Mouse (Mus musculus): Measurements from ENCODE around the gene Anxa10. TPM values are rescaled to one million over a fixed set of nuclear protein-coding genes. Genes with fewer than 3 reads are reported as not detected.

Anxa10 gene
- 0.08 TPM in 1 of 2 replicates, not detected in the other for polyA plus RNA-seq (2021; fragmentation: Nextera tagmentation)
- long read RNA-seq, experiment 1, result 0 reads
- long read RNA-seq, experiment 2, result 0 reads

GRCm38 (mm10) chr8:62123098-62123497 is at the start of gene Anxa10:
Gene Anxa10, minus strand, starts transcription at chr8:62123150.

Other genes starting within 250 kb of the Anxa10 start
- 3.1 TPM in 2 replicates for gene Palld, start 220.5 kb downstream of the Anxa10 start, polyA plus RNA-seq (2021; fragmentation: Nextera tagmentation)
- gene Ddx60, start 195.1 kb downstream of the Anxa10 start, polyA plus RNA-seq (2021; fragmentation: Nextera tagmentation), result 0.23 and 0.41 TPM in 2 replicates